Mouse (Mus musculus) erythroblast, embryonic 14.5 days (primary cell): Measurements from ENCODE around the gene Il1rl2. TPM values are rescaled to one million over a fixed set of nuclear protein-coding genes. Genes with fewer than 3 reads are reported as not detected.

Source experiments
- H3K27me3 ChIP-seq: 2 replicates; pipeline ENCODE4 v1.6.1; 2012; ENCODE audit warnings: inconsistent platforms; ENCODE audit not compliant: control insufficient read depth
- H3K36me3 ChIP-seq: 2 replicates; pipeline ENCODE4 v1.6.1; 2012; ENCODE audit warnings: mild to moderate bottlenecking, inconsistent platforms; ENCODE audit not compliant: control insufficient read depth
- H3K4me1 ChIP-seq: 2 replicates; pipeline ENCODE4 v1.6.1; 2012; ENCODE audit warnings: inconsistent platforms; ENCODE audit not compliant: control insufficient read depth
- H3K4me3 ChIP-seq: replicated peaks from 2 replicates; pipeline ENCODE3; 2012; ENCODE audit warnings: moderate library complexity, mild to moderate bottlenecking, inconsistent platforms
- H3K9me3 ChIP-seq: 2 replicates; pipeline ENCODE4 v1.6.1; 2012; ENCODE audit warnings: low read length, inconsistent platforms, mixed read lengths; ENCODE audit not compliant: control insufficient read depth
- GATA1 ChIP-seq: IDR thresholded peaks from 2 replicates; pipeline ENCODE4 v1.6.1; 2012; ENCODE audit warnings: low read length, inconsistent platforms, mixed read lengths
- TAL1 ChIP-seq: IDR thresholded peaks from 3 replicates; pipeline ENCODE4 v1.6.1; 2012; ENCODE audit warnings: low read length, inconsistent platforms, mixed read lengths
- polyA plus RNA-seq: library from polyadenylated mRNA; stranded (reverse); fragments of >175 nt; gene quantifications from 2 replicates; pipeline ENCODE4 v1.2.3, GENCODE M21; 2012

The Il1rl2 gene
- polyA plus RNA-seq, 1 experiment: not detected

GRCm38 (mm10) chr1:40311625-40312024 lies 12.8 kb upstream of the Il1rl2 start:
- Histone ChIP-seq H3K36me3 (peaks cover 2% of the 10 kb centered on the region; the same call in 1 of the 2 replicates), H3K27me3 (no peaks in the 10 kb centered on the region), H3K4me1 (peaks cover 2% of the 10 kb centered on the region; the same call in 1 of the 2 replicates), H3K4me3 (no peak overlapping the region), H3K9me3 (no peaks in the 10 kb centered on the region)
- TF ChIP-seq GATA1 (no peak), TAL1 (no peak)

GRCm38 (mm10) chr1:40314016-40314415 lies 10.4 kb upstream of the Il1rl2 start:
- H3K4me3 ChIP-seq: no peak overlapping the region
- no peaks in the 10 kb centered on the region for H3K9me3 ChIP-seq
- H3K4me1 ChIP-seq: peaks cover 2% of the 10 kb centered on the region; the same call in 1 of the 2 replicates
- H3K27me3 ChIP-seq: no peaks in the 10 kb centered on the region
- TF ChIP-seq GATA1 (no peak), TAL1 (no peak)
- H3K36me3 ChIP-seq: peaks cover 2% of the 10 kb centered on the region; the same call in 1 of the 2 replicates

GRCm38 (mm10) chr1:40317657-40318056 lies 6.8 kb upstream of the Il1rl2 start:
- TF ChIP-seq GATA1: no peak
- TF ChIP-seq TAL1: no peak
- no peaks in the 10 kb centered on the region for H3K27me3 ChIP-seq
- peaks cover 2% of the 10 kb centered on the region for H3K4me1 ChIP-seq
- no peak overlapping the region for H3K4me3 ChIP-seq
- H3K9me3 ChIP-seq: no peaks in the 10 kb centered on the region
- H3K36me3 ChIP-seq: no peaks in the 10 kb centered on the region

GRCm38 (mm10) chr1:40321824-40322223 lies 2.6 kb upstream of the Il1rl2 start:
- Histone ChIP-seq H3K9me3 (no peaks in the 10 kb centered on the region), H3K36me3 (no peaks in the 10 kb centered on the region), H3K27me3 (peaks cover 23% of the 10 kb centered on the region), H3K4me3 (no peak overlapping the region), H3K4me1 (peaks cover 34% of the 10 kb centered on the region)
- TF ChIP-seq GATA1: no peak
- TF ChIP-seq TAL1: no peak

- H3K4me1 ChIP-seq: peaks cover 35% of the 10 kb centered on the region
- H3K36me3 ChIP-seq: no peaks in the 10 kb centered on the region
- H3K4me3 ChIP-seq: no peak overlapping the region
- no peak for TF ChIP-seq GATA1
- no peak for TF ChIP-seq TAL1
- H3K27me3 ChIP-seq: peaks cover 23% of the 10 kb centered on the region
- H3K9me3 ChIP-seq: no peaks in the 10 kb centered on the region
These were observed 1.9 kb upstream of the Il1rl2 start for GRCm38 (mm10) chr1:40322543-40322942.

- Histone ChIP-seq H3K9me3 (no peaks in the 10 kb centered on the region), H3K27me3 (peaks cover 23% of the 10 kb centered on the region), H3K4me1 (peaks cover 58% of the 10 kb centered on the region), H3K36me3 (peaks cover 3% of the 10 kb centered on the region), H3K4me3 (peak overlapping the region; percentile 66)
- TF ChIP-seq TAL1 (no peak), GATA1 (no peak)
These were observed 719 bp downstream of the Il1rl2 start for GRCm38 (mm10) chr1:40324955-40325702.

GRCm38 (mm10) chr1:40325711-40326327 lies 1.4 kb downstream of the Il1rl2 start:
- H3K9me3 ChIP-seq: no peaks in the 10 kb centered on the region
- peak overlapping the region; percentile 66 for H3K4me3 ChIP-seq
- H3K27me3 ChIP-seq: peaks cover 23% of the 10 kb centered on the region
- H3K4me1 ChIP-seq: peaks cover 63% of the 10 kb centered on the region
- TF ChIP-seq TAL1 (no peak), GATA1 (no peak)
- peaks cover 7% of the 10 kb centered on the region for H3K36me3 ChIP-seq

GRCm38 (mm10) chr1:40327604-40328003 lies 3.2 kb downstream of the Il1rl2 start:
- H3K4me1 ChIP-seq: peaks cover 66% of the 10 kb centered on the region
- H3K9me3 ChIP-seq: no peaks in the 10 kb centered on the region
- peaks cover 23% of the 10 kb centered on the region for H3K27me3 ChIP-seq
- H3K4me3 ChIP-seq: no peak overlapping the region
- peaks cover 7% of the 10 kb centered on the region for H3K36me3 ChIP-seq
- TF ChIP-seq TAL1 (no peak), GATA1 (no peak)

- H3K27me3 ChIP-seq: peaks cover 20% of the 10 kb centered on the region
- peaks cover 55% of the 10 kb centered on the region for H3K4me1 ChIP-seq
- no peak overlapping the region for H3K4me3 ChIP-seq
- no peaks in the 10 kb centered on the region for H3K9me3 ChIP-seq
- no peak for TF ChIP-seq TAL1
- peaks cover 7% of the 10 kb centered on the region for H3K36me3 ChIP-seq
These were observed 5.1 kb downstream of the Il1rl2 start for GRCm38 (mm10) chr1:40329526-40329925.
